Mouse (Mus musculus): Measurements from ENCODE around the gene Olfm2.

DNA sequence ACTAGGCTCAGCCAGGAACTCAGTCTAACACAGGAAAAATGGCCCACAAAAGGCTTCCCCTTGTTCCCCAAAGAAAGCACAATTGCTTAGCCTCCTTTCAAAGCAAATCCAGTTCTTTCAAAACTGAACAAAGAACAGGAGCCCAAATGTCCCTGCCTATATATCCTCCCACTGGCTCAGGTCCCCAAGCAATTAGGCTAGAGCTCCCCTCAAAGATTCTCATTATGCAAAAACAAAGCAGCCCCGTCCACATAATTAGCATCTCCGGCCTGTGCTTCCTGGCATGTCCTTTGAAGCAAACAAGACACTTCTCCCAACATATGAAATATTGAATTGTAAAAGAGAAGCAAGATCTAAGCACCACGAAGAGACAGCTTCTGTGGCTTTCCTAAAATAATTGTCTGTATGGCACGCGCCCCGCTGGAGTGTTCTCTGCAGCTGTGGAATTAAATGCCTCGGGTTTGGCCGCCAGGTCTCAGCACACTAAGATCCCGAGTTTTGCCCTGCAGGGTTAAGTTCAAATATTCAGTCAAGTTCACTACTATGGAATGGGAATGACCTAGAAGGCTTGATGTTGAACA lies 65.7 kb downstream of the Olfm2 start:
- no peak for TF ChIP-seq POLR2A (IDR thresholded peaks at IDR 0.05; ENCODE audit: low read depth, low read length)
- no peak for TF ChIP-seq CTCF (IDR thresholded peaks at IDR 0.05; ENCODE audit: extremely low read depth, insufficient read depth, insufficient read length, insufficient replicate concordance)

All from spleen, adult 2 months (tissue).